Mouse (Mus musculus) heart, embryonic 14.5 days (tissue): Measurements from ENCODE around the gene Gid4. TPM values are rescaled to one million over a fixed set of nuclear protein-coding genes. Genes with fewer than 3 reads are reported as not detected.
"Not testable (repeated sequence)": the region's sequence is repeated elsewhere in the genome, so short reads cannot be mapped to it uniquely, and the experiment has no call there.

Experiments used
- ATAC-seq: fragments of 200-750 bp; cut with Nextera tagmentation; 2 replicates; pipeline ENCODE4 v1.8.0; 2017; ENCODE audit warnings: low read depth, moderate TSS enrichment; ENCODE audit not compliant: insufficient number of reproducible peaks, insufficient read depth, low FRiP score
- H3K27ac ChIP-seq, 2 experiments: fragments of 200-500 bp in 1 of 2; fragments of 300-500 bp in 1 of 2; sonication (generic) in 1 of 2; replicated peaks in 1 of 2; 2 replicates each; pipeline ENCODE4 v1.5.1; 2012 to 2014; ENCODE audit warnings: low read depth in 2 of 2, low read length in 2 of 2, control low read depth in 1 of 2, mild to moderate bottlenecking in 1 of 2, mixed read lengths in 1 of 2; ENCODE audit not compliant: control insufficient read depth in 1 of 2, insufficient read depth in 1 of 2
- H3K27me3 ChIP-seq: fragments of 300-500 bp; sonication (generic); 2 replicates; pipeline ENCODE4 v1.6.1; 2014; ENCODE audit warnings: mild to moderate bottlenecking, low read length, control low read depth; ENCODE audit not compliant: control insufficient read depth, insufficient read depth
- H3K36me3 ChIP-seq: fragments of 300-500 bp; sonication (generic); 2 replicates; pipeline ENCODE4 v1.6.1; 2014; ENCODE audit warnings: mild to moderate bottlenecking, control low read depth, low read length, mixed read lengths; ENCODE audit not compliant: control insufficient read depth, insufficient read depth
- H3K4me1 ChIP-seq, 2 experiments: fragments of 200-500 bp in 1 of 2; fragments of 300-500 bp in 1 of 2; sonication (generic) in 1 of 2; 2 replicates each; pipeline ENCODE4 v1.6.1; 2012 to 2014; ENCODE audit warnings: low read length in 2 of 2, control low read depth in 1 of 2, mixed read lengths in 1 of 2; ENCODE audit not compliant: control insufficient read depth in 2 of 2, insufficient read depth in 2 of 2
- H3K4me2 ChIP-seq: fragments of 300-500 bp; sonication (generic); 2 replicates; pipeline ENCODE4 v1.6.1; 2014; ENCODE audit warnings: mild to moderate bottlenecking, low read length
- H3K4me3 ChIP-seq, 2 experiments: fragments of 200-500 bp in 1 of 2; fragments of 300-500 bp in 1 of 2; sonication (generic) in 1 of 2; 2 replicates each; pipeline ENCODE4 v1.5.1; 2012 to 2014; ENCODE audit warnings: low read length in 2 of 2, mild to moderate bottlenecking in 2 of 2, control low read depth in 1 of 2, low read depth in 1 of 2, moderate library complexity in 1 of 2; ENCODE audit not compliant: control insufficient read depth in 1 of 2, insufficient read depth in 1 of 2
- H3K9ac ChIP-seq: fragments of 300-500 bp; sonication (generic); 2 replicates; pipeline ENCODE4 v1.6.1; 2014; ENCODE audit warnings: mild to moderate bottlenecking, low read length
- H3K9me3 ChIP-seq: fragments of 300-500 bp; sonication (generic); 2 replicates; pipeline ENCODE4 v1.6.1; 2016; ENCODE audit warnings: low read length, control low read depth; ENCODE audit not compliant: control insufficient read depth
- WGBS: fragments of 180-500 bp; shearing (Covaris S2); extraction: QIAGEN DNeasy Blood & Tissue Kit; methylation state at CpG from one replicate; pipeline ENCODE4 v1.1.7; 2014; 5-methylcytosine and 5-hydroxymethylcytosine counted together
- polyA plus RNA-seq: library from polyadenylated mRNA; unstranded; fragments of >200 nt; fragmentation: Nextera tagmentation; extraction: Ambion mirVana; gene quantifications from 2 replicates; pipeline ENCODE4 v1.2.1, GENCODE M21; 2014

Gene Gid4
- polyA plus RNA-seq, 1 experiment from 2014 or later = 23.4 TPM

DNA sequence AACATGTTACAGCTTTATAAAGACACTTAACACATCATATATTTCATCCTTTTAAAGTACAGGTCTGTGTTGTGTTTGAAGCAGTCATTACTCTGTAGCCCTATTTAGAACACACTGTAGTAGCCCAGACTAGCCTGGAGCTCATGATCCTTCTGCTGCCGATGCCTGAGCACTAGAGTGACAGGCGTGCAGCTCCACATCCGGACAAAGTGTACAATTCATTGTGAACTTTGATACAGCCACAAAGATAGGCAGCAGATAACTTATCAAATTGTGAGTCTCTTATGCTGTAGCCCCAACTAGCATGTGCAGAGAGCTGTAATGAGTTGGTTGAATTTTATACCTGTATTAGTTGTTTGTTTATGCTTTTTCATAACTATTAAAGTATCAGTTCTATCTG, 10.7 kb downstream of the Gid4 start:
- 81% methylated on average over 3 of the region's 3 CpGs for WGBS
- no peak for ATAC-seq
- Histone ChIP-seq H3K9me3 (no peaks in the 10 kb centered on the region), H3K27ac (no peak overlapping the region), H3K9ac (no peak overlapping the region), H3K4me2 (no peak overlapping the region), H3K4me3 (no peak overlapping the region), H3K36me3 (peaks cover 56% of the 10 kb centered on the region), H3K4me1 (no peaks in the 10 kb centered on the region), H3K27me3 (no peaks in the 10 kb centered on the region)

DNA sequence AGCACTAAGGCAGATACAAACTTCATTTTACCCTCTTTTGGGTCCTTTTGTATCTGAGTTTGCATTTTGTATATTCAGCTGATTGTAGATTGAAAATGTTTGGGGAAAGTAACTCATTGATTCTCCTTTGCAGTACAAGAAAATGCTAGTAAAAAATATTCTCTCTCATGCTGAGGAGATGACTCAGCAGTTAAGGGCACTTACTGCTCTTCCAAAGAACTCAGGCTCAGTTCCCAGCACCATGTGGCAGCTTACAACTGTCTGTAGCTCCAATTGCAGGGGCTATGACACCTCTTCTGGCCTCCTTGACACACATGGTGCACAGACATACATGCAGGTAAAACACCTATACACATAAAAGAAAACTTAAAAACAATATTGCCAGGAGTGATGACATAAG, 16.6 kb downstream of the Gid4 start:
- ATAC-seq = no peak
- H3K36me3 ChIP-seq = peaks cover 76% of the 10 kb centered on the region
- no peaks in the 10 kb centered on the region for H3K27me3 ChIP-seq
- no peaks in the 10 kb centered on the region for H3K4me1 ChIP-seq
- no peak overlapping the region for H3K4me3 ChIP-seq
- no peaks in the 10 kb centered on the region for H3K9me3 ChIP-seq
- H3K27ac ChIP-seq = no peak overlapping the region
- H3K9ac ChIP-seq = no peak overlapping the region
- H3K4me2 ChIP-seq = no peak overlapping the region

DNA sequence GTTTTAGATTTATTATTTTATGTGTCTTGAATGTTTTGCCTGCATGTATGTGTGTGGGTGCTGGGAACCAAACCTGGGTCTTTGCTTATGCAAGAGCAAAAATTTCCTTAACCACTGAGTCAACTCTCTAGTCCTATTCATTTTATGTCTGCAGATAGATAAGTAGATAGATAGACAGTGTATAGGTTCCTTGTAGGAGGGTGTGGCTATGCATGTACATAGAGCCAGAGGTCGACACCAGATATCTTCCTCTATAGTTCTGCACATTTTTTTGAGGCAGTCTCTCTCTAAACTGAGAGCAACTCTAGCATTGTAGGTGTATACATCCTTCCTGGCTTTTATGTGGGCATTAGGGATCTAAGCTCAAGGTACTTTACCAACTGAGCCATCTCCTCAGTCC, 18.2 kb downstream of the Gid4 start:
- WGBS = 84% methylated on average over 1 of the region's 1 CpGs
- Histone ChIP-seq H3K27ac (no peak overlapping the region), H3K36me3 (peaks cover 82% of the 10 kb centered on the region), H3K4me1 (no peaks in the 10 kb centered on the region), H3K9me3 (no peaks in the 10 kb centered on the region), H3K4me2 (no peak overlapping the region), H3K4me3 (no peak overlapping the region), H3K9ac (no peak overlapping the region), H3K27me3 (no peaks in the 10 kb centered on the region)
- ATAC-seq = no peak

- Histone ChIP-seq H3K4me1 (no peaks in the 10 kb centered on the region), H3K27ac (no peak overlapping the region), H3K9me3 (no peaks in the 10 kb centered on the region), H3K4me3 (no peak overlapping the region), H3K36me3 (peaks cover 87% of the 10 kb centered on the region), H3K27me3 (no peaks in the 10 kb centered on the region), H3K4me2 (no peak overlapping the region), H3K9ac (no peak overlapping the region)
- 76% methylated on average over 3 of the region's 3 CpGs for WGBS
- ATAC-seq = no peak
These were observed 19.7 kb downstream of the Gid4 start for GRCm38 (mm10) chr11:60436618-60437017.

GRCm38 (mm10) chr11:60439621-60440020, 22.7 kb downstream of the Gid4 start:
- H3K4me1 ChIP-seq, H3K4me2 ChIP-seq, H3K27me3 ChIP-seq, H3K4me3 ChIP-seq, H3K9me3 ChIP-seq, H3K27ac ChIP-seq, ATAC-seq, H3K9ac ChIP-seq: not testable (repeated sequence)
- H3K36me3 ChIP-seq = peaks cover 94% of the 10 kb centered on the region
- 38% methylated on average over 1 of the region's 1 CpGs for WGBS

DNA sequence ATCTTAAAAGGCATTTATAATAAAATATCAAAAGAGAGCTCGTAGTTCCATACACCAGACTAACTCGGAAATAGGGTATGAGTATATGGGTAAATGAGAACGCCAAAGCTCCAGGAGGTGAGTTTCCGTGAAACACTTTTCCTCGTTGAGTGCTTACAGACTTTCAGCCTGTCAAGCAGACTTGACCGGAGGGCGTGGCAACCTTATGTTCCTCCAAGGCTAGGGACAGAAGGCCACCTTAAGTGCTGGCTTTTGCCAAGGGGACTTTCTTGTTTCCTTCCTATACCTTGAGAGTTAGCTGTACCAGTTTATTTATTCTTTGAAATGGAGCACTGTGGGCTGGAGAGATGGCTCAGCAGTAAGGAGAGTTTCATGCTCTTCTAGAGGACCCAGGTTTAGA, 23.2 kb downstream of the Gid4 start:
- H3K4me2 ChIP-seq = no peak overlapping the region
- peaks cover 90% of the 10 kb centered on the region for H3K36me3 ChIP-seq
- 58% methylated on average over 7 of the region's 7 CpGs for WGBS
- H3K9ac ChIP-seq = no peak overlapping the region
- ATAC-seq = no peak
- no peak overlapping the region for H3K27ac ChIP-seq
- no peaks in the 10 kb centered on the region for H3K4me1 ChIP-seq
- no peak overlapping the region for H3K4me3 ChIP-seq
- H3K27me3 ChIP-seq = no peaks in the 10 kb centered on the region
- no peaks in the 10 kb centered on the region for H3K9me3 ChIP-seq

- Histone ChIP-seq H3K9me3 (no peaks in the 10 kb centered on the region), H3K36me3 (peaks cover 65% of the 10 kb centered on the region), H3K27me3 (no peaks in the 10 kb centered on the region), H3K4me1 (no peaks in the 10 kb centered on the region), H3K27ac (no peak overlapping the region), H3K4me2 (no peak overlapping the region), H3K9ac (no peak overlapping the region), H3K4me3 (no peak overlapping the region)
- WGBS = 84% methylated on average over 6 of the region's 6 CpGs
- ATAC-seq = no peak
These were observed 26.0 kb downstream of the Gid4 start for GRCm38 (mm10) chr11:60442896-60443295.

GRCm38 (mm10) chr11:60444007-60444406, 27.1 kb downstream of the Gid4 start:
- no peak for ATAC-seq
- WGBS = 74% methylated on average over 4 of the region's 4 CpGs
- H3K27ac ChIP-seq = no peak overlapping the region
- peaks cover 54% of the 10 kb centered on the region for H3K36me3 ChIP-seq
- no peaks in the 10 kb centered on the region for H3K9me3 ChIP-seq
- no peak overlapping the region for H3K4me2 ChIP-seq
- no peak overlapping the region for H3K9ac ChIP-seq
- H3K4me1 ChIP-seq = no peaks in the 10 kb centered on the region
- no peak overlapping the region for H3K4me3 ChIP-seq
- no peaks in the 10 kb centered on the region for H3K27me3 ChIP-seq
